Mouse (Mus musculus) naive thymus-derived CD4-positive, alpha-beta T cell, adult 2 months (primary cell): Measurements from ENCODE around the gene Ldlrad3.

Experiments used
- DNase-seq: peaks from one replicate; pipeline ENCODE4 v3.0.0-alpha.2; 2011; ENCODE audit warnings: low read depth

The Ldlrad3 gene

DNA sequence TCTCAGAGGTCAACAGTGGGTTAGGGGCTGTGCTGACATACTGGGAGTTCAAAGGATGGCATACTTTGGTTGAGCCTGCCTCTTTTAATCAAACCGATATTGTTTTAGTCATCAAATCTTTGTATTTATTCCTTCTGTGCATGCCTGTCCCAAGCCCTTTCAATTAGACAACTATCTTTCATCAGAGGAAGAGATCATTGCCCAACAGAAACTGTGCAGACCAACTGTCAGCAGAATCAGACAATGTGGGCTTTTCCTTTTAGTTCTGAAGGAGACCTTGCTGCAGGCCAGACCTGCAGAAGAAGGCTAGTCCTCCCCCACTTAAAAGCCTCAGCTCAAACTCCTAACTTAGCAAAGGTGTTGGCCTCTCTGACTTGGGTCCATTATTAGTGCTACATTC, 41.9 kb downstream of the Ldlrad3 start:
- no peak for DNase-seq

DNA sequence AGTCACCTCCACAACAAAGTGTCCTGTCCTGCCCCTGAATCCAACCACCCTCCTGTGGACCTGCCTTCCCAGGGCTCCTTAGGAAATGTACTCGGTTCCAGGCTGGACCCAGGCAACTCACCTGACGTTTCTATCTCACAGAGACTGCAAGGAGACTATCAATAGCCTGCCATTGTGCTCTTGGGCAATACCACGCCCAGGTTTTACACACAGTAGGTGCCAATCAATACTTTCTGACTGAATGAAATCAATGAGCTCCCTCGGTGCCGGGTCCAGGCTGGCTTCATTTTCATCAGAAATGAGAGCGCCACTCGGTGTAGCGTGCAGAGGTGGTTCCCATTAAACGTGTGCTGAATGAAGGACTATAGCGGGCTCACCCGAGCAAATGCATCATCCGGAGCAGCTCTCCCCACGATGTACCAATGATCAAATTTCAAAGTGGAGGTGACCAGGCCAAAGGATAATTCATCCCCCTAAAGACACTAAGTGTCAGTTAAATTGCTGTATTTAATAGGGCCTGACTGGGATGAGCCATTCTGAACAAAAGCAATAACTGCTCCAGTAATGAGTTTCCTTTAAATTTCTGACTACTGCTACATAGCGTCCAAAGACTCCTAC, 43.4 kb downstream of the Ldlrad3 start:
- DNase-seq: no peak

DNA sequence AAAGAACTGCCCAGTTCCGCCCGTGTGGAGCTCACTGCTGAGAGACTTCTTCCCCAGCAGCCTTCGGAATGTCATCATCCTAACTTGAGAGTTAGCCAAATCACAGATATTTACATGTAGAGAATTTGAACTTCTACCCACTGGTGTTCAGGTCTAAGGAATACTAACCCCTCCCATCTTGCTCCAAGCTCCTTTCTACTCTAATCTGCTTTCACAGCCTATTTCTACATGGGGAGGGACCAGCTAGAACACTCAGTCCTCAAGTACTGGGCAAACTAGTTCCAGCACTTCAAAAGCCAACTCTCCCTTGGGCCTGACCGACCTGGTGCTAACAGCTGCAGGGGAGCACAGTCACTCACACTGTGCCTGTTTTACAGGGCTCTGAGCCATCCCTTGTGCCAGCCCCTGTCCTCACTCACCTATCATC, 44.0 kb downstream of the Ldlrad3 start:
- DNase-seq: no peak

DNA sequence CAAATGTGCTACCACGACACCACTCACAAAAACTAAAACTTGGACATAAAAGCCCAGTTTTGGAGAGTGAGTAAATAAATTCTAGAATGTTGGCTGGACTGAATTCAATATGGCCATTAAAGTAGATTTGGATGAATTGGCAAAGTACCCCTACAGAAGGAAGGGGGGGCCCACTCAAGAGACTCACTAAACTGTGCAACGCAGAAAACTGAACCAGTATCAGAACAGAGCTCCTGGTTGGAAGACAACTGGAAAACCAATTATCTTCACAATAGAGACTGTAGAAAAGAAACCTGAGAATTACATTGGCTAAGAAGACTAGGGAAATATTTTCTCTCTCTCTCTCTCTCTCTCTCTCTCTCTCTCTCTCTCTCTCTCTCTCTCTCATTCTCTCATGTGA, 45.0 kb downstream of the Ldlrad3 start:
- DNase-seq: no peak

DNA sequence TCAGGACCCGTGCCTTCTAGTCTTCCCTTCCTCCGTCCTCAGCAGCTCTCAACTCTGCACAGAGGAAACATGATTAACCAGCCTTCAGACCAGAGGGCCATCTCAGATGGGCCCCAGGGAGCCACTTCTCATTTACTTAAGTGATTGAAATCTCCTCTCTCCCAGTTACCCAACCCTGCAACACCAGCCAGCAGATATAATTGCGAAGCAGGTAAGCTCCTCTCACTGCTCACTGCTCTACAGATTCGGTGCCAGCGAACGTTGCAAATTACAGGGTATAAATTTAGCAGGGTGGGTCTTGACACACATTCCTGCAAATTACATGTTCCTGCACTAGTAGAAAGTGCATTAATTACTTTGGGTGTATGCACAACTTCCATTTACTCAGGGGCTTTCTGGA, 48.3 kb downstream of the Ldlrad3 start:
- DNase-seq: no peak

DNA sequence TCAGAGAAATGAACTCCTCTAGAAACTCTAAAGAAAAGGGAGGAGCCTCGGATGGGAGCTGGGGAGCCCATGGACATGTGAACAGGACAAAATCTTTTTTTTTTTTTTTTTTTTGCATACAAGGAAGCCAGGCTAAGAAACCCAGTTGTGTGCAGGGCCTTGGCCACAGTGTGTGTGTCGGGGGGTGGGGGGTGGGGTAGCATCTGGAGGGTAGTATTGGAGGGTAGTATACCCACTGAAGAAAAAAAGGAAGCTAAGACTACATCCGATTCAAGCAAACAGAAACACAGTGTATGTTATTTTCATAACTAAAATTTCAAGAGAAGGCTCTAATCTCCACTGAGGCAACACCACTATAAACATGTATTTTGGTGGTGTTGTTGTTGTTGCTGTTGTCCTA, 50.0 kb downstream of the Ldlrad3 start:
- no peak for DNase-seq

DNA sequence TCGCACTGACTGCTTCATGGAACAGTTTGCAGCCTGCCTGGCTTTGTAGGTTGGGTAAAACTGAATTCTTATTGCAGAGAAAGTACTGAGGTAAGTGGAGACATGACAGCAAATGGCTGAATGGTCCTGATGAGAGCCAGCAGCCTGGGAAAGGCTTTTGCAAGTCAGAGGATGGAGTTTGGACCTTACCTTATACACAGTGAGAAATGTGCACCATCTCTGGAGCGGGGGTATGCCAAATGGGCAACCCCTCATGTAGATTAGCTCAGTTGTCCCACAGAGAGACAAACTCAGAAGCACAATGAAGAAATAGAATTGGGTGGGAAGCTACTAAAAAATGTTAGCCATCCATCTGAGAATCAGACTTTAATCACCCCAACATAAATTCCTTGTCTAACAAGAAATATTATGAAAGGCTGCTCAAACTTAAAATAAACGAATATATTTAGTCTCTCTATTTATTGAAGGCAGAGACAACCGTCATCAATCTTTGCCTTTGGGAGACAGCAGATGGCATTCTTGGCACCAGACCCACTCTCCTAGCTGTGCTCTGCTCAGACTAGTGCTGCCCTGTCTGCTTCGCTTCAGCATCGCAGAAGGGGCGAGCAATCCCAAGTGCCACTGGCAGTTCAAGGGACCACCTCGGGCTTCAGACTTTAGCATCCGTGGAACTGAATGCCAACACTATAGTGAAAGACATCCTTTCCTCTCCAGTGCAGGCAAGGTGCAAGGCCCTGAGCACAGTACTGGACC, 51.5 kb downstream of the Ldlrad3 start:
- DNase-seq: no peak

DNA sequence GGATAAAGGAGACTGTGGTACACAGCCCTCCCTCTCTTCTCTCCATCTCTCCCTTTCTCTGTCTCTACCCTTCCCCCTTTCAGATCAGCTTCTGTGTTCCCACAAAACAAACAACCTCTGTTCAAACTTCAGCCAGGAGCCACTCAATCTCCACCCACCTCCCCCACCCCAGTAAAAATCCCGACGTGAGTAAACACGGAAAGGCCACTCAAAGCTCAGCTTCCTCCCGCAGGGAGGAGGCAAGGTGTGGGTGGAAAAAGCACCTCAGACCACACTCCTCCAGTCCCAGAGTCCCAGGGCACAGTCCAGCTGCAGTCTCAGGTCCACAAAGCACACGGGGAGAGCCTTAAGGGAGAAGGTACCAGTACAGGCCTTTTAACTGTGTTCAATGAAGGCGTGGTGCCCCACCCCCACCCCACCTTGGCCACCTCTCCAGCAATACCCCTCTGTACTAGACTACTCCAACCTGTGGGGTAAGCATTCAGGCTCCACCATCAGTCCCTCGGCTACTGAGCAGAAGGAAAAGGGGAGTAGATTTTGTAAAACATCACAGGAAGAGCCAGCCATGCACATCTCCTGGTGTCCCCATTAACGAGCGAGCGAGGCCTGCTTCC, 53.1 kb downstream of the Ldlrad3 start:
- no peak for DNase-seq

DNA sequence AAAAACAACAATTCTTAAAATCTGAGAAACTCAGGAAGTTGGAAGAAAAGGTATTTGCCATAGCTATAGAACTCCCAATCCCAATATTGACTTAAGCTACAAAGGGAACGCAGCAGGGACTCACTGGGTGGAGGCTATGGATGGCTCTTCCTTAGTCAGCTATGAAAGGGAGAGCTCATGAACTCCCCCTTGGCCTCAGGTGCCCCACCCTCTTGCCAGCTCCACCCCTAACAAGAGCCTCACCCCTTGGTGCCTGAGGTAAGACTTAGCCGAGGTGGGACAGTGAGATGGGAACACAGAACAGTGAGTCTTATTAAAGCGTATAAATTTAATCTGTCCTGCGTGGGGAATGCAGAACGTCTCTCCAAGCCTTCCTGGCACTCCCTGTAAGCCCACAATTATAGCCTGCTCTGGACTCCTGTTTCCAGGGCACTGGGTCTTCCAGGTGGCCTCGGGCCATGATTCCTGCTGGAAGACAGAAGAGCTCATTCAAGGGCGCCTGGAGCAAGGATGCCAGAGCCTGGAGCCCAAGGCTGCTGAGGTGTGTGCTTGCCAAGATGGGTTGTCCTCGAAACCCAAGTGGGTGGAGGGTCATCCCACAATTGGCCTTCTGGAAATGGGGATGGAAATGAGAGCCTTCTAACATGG, 55.9 kb downstream of the Ldlrad3 start:
- no peak for DNase-seq

DNA sequence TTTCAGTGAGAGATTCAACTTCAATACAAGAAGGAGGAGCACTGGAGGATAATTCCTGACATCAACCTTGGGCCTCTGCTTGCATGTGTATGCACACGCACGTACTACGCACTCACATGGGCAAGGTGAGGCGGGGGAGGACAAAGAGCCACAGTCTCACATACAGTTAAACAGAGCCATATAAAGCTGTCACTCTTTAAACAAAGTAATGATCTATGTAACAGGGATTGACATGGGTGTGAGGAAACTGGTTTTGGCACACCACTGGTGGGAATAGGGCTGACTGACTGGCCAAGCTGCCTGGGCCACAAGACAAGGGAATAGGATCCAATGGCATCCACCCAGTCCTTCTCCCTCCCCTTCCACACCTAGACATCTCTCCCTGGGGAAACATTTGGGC, 57.0 kb downstream of the Ldlrad3 start:
- DNase-seq: no peak

DNA sequence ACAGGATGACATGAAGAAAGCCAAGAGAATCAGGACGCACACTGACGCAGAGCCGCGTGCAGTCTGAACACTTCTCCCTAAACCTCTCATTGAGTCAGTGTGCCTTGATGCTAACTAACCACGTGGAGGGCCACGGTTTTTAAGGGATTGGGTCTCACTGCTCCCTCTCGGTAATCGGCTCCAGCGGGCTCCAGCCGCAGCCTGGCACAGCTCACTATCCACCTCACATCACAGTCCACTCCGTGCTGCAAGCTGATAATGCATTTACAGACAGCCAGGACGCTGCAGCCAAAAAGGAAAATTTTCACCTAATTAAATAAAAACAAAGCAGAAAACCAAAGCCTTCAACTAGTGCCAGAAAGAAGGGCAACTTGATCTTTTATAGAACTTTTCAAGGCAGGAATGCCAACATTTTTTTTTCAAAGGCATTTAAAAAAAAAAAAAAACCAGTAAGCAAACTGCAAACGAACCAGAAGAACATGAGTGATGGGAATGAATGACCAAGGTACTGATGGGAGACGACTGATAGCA, 57.6 kb downstream of the Ldlrad3 start:
- no peak for DNase-seq

DNA sequence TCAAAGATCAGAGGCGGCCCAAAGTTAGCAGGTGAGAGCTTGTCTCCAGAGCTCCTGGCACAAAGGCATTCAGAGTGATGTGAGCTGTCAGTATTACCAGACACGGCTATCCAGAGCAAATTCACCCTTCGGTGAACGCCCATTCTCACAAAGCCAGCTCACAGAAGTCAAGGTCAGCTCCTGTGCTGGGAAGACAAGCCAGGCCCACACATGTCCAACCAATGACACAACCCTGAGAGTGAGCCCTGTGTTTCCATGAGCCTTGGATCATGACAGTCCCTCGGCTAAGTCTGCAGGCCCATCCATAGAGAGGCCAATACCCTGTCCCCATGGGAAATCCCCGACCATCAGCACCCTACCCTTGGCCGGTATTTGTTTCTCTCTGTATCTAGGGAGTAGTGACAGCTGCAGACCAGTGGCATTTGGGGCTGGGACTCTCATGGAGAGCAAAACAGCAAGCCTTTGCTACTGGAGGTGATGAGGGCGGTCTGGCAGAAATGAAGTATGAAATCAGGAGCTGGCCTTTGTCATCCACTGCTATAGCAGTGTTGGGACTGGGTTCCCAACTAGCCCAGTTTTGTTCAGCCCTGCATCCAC, 58.3 kb downstream of the Ldlrad3 start:
- DNase-seq: no peak

DNA sequence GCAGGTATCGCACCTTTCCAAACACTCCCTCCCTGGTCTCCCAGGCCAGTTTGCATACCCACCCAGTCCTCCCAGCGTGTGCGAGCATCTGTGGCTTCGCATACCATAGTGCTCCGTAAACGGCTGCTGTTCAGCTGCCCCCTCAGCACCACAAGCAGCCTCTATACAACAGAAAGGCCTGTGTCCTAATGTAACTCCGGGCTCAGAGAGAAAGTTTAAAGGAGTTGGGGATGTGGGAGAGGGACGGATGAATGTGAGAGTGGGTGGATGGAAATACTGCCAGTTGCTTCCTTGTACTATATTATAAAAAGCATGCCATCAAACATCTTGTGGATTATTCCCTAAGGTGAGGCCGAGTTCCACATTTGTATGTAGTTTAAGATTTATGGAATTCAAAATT, 59.0 kb downstream of the Ldlrad3 start:
- DNase-seq: no peak

DNA sequence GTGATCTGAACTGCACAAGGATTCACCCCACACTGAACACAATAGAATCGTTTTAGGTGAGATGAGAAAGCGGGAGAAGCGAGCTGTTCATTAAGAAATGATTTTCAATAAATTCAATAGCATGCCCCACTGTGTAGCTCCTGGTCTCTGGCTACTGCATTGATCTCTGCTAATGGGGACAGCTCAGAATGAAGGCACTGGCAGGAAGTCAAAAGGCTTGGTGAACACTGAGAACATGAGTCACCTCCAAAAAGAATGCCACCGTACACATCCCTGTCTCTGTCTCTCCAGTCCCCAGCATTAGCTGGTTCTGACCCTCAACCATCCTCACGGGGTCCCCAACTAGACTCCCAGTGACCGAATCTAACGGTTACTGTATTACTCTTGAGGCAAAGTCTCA, 60.1 kb downstream of the Ldlrad3 start:
- no peak for DNase-seq

DNA sequence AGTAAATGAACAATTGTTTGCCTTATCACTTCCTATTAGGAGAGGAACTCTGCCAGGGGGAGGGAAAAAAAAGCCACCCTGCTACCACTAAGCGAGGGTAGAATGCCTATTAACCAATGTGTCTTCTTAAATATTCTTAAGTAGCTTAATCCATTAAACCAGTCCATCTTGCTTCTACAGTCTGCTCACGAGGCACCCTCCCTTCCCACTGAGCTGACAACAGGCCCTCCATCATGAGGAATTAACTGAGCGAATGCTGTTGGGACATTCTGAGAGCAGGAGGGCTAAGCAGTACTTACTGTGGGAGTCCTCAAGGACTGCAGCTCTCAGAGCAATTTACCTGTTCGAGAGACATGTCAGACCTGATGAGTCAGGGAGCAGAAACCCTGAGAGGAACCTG, 61.1 kb downstream of the Ldlrad3 start:
- no peak for DNase-seq

DNA sequence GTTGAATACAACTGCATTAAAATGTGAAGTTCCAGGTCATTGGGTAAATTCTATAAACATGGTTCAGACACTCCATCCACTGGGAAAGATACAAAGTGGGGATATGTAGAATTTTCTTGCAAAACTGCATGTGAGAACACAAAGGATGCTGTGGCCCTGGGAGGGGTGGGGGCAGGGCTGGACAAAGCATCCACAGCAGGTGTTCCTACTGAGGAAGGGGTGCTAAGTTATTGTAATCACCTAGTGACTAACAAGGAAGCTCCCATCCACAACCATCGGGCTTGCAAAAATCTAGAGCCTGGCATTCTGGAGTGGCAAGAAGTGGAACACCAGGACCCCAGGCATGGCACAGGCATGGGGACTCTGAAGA, 64.1 kb downstream of the Ldlrad3 start:
- DNase-seq: no peak

DNA sequence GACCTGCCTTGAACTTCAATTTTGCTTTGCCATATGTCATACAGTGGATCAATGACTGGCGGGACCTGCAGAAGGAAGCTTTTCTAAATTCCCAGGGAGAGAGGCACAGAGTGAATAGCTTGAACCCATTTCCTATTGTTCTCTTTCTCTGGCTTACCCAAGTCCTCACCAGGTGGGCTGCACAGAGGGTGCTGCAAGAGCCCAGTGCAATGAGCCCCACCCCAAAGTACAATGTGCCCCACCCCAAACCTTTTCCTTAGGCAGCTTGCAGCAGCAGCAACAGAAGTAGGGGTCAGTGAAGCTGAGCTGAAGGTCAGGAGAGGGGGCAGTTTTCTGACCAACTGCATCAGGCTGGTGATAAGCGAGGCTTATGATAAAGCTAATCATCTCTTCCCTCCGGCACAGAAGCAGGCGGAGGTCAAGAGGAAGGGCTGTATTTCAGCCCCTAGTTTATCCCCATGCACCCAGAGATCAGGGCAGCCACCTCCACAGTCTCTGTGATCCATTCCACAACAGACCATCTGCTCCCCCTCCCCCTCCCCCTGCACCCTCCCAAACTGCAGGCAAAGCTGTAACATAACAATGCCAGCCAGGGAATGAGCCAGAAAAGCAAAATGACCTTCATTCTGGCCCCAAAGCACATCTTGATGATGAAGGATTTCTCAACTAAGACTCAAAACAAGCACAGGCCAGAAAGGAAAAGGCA, 64.6 kb downstream of the Ldlrad3 start:
- no peak for DNase-seq

DNA sequence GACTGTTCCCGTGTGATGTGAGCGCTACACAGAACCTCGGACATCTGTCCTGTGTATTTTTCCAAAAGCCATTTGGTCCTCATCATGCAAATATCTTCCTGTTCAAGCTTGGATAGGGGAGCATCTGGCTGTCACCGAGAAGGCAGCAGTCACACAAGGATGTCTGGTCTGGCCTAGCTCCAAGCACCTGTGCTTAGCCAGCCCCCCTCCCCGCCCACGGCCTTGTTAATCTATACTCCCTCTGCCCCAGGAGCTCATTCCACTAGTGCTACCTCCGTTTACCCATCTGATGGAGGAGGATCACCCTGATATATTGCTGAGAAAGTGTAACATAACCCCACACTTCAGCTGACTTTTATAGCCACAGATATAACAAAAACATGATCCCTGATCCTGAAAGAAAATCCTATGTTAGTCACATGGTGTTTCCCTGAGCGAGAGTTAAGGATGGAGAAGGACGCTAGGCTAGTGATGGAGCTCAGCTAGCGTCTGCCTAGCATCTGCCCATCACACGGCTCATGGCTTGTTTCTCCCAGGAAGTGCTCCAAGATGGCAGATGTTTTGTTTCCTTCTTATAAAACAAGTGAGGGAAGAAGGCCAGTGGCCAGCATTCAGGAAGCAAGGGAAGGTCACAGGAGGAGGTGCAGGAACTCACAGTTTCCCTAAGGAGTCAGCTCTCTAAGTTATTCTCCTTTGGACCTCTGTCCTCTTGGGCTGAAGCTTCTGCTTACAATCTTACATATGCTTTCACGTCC, 66.3 kb downstream of the Ldlrad3 start:
- no peak for DNase-seq

DNA sequence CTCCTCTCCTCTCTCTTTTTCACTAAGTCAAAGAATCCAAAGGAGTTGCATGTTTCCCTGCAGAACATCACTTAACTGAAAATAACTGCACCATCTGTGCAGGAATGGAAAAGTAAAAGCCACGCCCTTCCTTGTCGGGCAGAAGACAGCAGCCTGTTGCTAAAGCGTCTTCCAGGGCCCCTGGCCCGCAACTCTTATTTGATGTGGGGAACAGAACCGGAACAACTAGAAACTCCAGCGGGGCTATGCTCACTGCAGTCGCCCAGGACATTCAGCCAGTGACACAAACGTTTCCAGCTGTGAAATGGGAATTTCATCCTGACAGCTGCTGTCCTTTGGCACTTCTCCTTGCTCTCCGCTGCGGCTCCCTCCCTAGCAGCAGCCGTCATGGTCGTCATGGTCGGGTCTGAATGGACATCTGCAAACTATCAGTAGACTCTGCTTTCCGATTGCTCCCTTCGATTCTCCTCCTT, 67.2 kb downstream of the Ldlrad3 start:
- peak; percentile 23 for DNase-seq

DNA sequence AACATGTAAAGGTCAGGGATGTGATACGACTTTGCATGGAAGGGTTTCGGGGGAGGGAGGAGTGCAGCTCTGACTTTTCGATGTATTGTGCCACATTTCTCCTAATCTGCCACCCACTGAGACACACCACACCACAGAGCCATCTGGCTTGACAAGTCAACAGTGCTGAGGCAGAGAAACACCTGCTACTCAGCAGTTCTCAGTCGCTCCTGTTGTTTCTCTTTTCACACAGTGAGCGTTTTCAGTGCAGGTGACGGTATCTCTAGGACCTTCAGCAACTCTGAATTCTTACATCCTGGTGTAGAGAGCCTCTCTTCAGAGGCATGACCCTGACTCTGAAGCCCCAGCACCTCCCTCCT, 68.8 kb downstream of the Ldlrad3 start:
- no peak for DNase-seq
